Mouse (Mus musculus) small intestine, adult 2 months (tissue): ENCODE data around the gene Piezo1.

Source experiments
- CTCF ChIP-seq: fragments of 200-500 bp; IDR thresholded peaks from 2 replicates; pipeline ENCODE4 v1.5.1; 2012; ENCODE audit warnings: low read depth, mild to moderate bottlenecking, control low read depth, inconsistent platforms, low read length, moderate library complexity, mixed read lengths; ENCODE audit not compliant: insufficient replicate concordance, insufficient read length; ENCODE audit errors: extremely low read depth
- POLR2A ChIP-seq: fragments of 200-500 bp; IDR thresholded peaks from 2 replicates; pipeline ENCODE4 v1.6.1; 2012; ENCODE audit warnings: low read depth, mild to moderate bottlenecking, control low read depth, inconsistent platforms, low read length, moderate library complexity

DNA sequence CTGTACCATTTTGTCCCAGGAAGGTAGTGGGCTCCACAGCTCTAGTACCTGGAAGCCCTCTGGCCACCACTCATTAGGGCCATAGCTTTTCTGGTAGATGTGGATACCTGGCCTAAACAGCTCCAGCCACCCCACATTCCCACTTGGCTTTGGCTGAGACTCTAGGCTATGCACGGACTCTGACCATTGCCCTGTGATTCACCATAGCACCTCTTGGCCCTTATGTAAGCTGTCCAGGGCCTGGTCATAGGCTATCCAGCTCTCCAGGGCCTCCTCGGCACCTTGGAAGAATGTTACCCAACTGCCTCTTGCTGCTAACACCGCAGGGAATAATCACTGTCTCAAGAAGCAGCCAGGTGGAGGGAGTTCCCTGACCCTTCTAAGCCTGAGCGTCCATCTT, 22.0 kb downstream of the Piezo1 start:
- TF ChIP-seq POLR2A = no peak
- TF ChIP-seq CTCF = no peak
